Mouse (Mus musculus) ES-E14 (cell line): ENCODE results near the gene Hlcs. TPM values are rescaled to one million over a fixed set of nuclear protein-coding genes. Genes with fewer than 3 reads are reported as not detected.

Experiments used
- DNase-seq: peaks from one replicate; pipeline ENCODE4 v3.0.0-alpha.2; 2013; ENCODE audit warnings: low read depth, low spot score
- H3K27ac ChIP-seq: 2 replicates; pipeline ENCODE4 v1.5.1; 2012; ENCODE audit warnings: low read depth, mild to moderate bottlenecking, low read length, moderate library complexity, mixed read lengths; ENCODE audit not compliant: poor library complexity, insufficient read depth, severe bottlenecking
- H3K36me3 ChIP-seq: 2 replicates; pipeline ENCODE4 v1.6.1; 2012; ENCODE audit warnings: mild to moderate bottlenecking, low read length, moderate library complexity, mixed read lengths; ENCODE audit not compliant: control insufficient read depth, poor library complexity, insufficient read depth, severe bottlenecking
- H3K4me1 ChIP-seq, 2 experiments: fragments of 150-350 bp in 1 of 2; sonication (generic) in 1 of 2; 2 replicates each; pipeline ENCODE4 v1.6.1; 2012; ENCODE audit warnings: low read length in 2 of 2, mild to moderate bottlenecking in 1 of 2, mixed read lengths in 1 of 2; ENCODE audit not compliant: control insufficient read depth in 2 of 2, insufficient read depth in 2 of 2, poor library complexity in 1 of 2
- H3K4me3 ChIP-seq, 2 experiments: fragments of 150-350 bp in 1 of 2; sonication (generic) in 1 of 2; 2 replicates each; pipeline ENCODE4 v1.5.1; 2012; ENCODE audit warnings: low read length in 2 of 2, low read depth in 1 of 2, mild to moderate bottlenecking in 1 of 2, mixed read lengths in 1 of 2; ENCODE audit not compliant: insufficient read depth in 1 of 2, poor library complexity in 1 of 2, severe bottlenecking in 1 of 2
- H3K9ac ChIP-seq: 2 replicates; pipeline ENCODE4 v1.6.1; 2012; ENCODE audit warnings: low read depth, mild to moderate bottlenecking, low read length, mixed read lengths; ENCODE audit not compliant: poor library complexity, insufficient read depth, severe bottlenecking
- H3K9me3 ChIP-seq: fragments of 150-350 bp; sonication (generic); 2 replicates; pipeline ENCODE4 v1.6.1; 2012; ENCODE audit warnings: low read depth, mild to moderate bottlenecking, low read length; ENCODE audit not compliant: control insufficient read depth, insufficient read depth
- CHD2 ChIP-seq: IDR thresholded peaks from 2 replicates; pipeline ENCODE4 v1.6.1; 2014; ENCODE audit warnings: mild to moderate bottlenecking, low read depth, low read length, inconsistent platforms
- HCFC1 ChIP-seq: IDR thresholded peaks from 2 replicates; pipeline ENCODE4 v1.6.1; 2012; ENCODE audit warnings: low read length, inconsistent platforms, borderline replicate concordance; ENCODE audit not compliant: insufficient read depth
- MAFK ChIP-seq: IDR thresholded peaks from 2 replicates; pipeline ENCODE4 v1.6.1; 2014; ENCODE audit warnings: mild to moderate bottlenecking, low read depth, low read length, inconsistent platforms; ENCODE audit not compliant: insufficient read depth
- ZC3H11A ChIP-seq: IDR thresholded peaks from 2 replicates; pipeline ENCODE4 v1.6.1; 2012; ENCODE audit warnings: low read depth, mild to moderate bottlenecking, inconsistent platforms, low read length, borderline replicate concordance
- ZNF384 ChIP-seq: IDR thresholded peaks from 2 replicates; pipeline ENCODE4 v1.6.1; 2012; ENCODE audit warnings: low read depth, low read length, inconsistent platforms
- in situ Hi-C, 2 experiments: fragments of 600-800 bp; cut with MboI; formaldehyde crosslinking; loops; one replicate each; pipeline ENCODE4 v1.15.1; 2025; ENCODE audit warnings: low sequenced_read_pairs in 2 of 2, inconsistent platforms in 1 of 2; ENCODE audit not compliant: unreplicated experiment in 2 of 2
- total RNA-seq: library from RNA; depleted of rRNA; stranded (reverse); fragments of 300-350 nt; gene quantifications from 2 replicates; pipeline ENCODE4 v1.2.3, GENCODE M21; 2012

Hlcs gene
- total RNA-seq, 1 experiment = 5.2 TPM

DNA sequence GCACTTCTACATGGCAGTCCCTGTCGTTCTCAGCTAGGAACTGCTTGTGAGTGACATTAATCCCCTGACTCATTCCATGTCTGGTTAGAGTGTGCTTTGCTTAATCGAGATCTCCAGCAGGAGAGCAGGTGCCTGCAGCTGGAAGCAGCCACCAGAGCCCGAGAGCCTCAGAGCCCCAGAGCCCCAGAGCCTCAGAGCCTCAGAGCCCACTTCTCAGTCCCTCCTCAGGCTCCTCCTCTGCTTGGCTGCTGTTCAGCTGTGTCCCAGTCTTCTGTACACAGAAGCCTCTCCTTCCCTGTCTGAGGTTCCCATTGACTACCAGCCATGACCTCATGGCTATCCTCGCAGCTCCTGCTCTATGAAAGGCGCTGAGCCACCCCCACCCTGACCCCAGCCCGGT, 196.0 kb downstream of the Hlcs start:
- TF ChIP-seq HCFC1 = no peak
- no peak for TF ChIP-seq CHD2
- TF ChIP-seq ZC3H11A = no peak
- Histone ChIP-seq H3K4me3 (no peak overlapping the region), H3K36me3 (no peaks in the 10 kb centered on the region), H3K4me1 (no peaks in the 10 kb centered on the region), H3K9me3 (no peaks in the 10 kb centered on the region), H3K27ac (no peak overlapping the region), H3K9ac (no peak overlapping the region)
- in situ Hi-C loops = no loop called here
- DNase-seq = no peak

DNA sequence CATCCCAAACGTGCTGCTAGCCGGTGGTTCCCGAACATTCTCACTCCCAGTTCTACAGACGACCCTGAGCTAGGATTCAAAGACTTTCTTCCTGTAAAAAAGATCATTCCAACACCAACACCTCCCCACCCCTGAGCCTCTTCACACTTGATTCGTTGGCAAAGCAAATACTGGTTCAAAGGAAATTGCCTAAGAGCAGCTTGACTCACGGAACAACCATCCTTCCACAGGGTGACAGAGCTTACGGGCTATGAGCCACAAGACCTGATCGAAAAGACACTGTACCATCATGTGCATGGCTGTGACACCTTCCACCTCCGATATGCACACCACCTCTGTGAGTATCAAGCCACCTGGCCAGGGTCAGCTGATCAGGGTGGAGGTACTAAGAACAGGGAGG, 198.7 kb downstream of the Hlcs start:
- Histone ChIP-seq H3K27ac (no peak overlapping the region), H3K4me1 (no peaks in the 10 kb centered on the region), H3K4me3 (no peak overlapping the region), H3K36me3 (no peaks in the 10 kb centered on the region), H3K9me3 (no peaks in the 10 kb centered on the region), H3K9ac (no peak overlapping the region)
- in situ Hi-C loops = no loop called here
- DNase-seq = no peak
- TF ChIP-seq ZC3H11A = no peak
- no peak for TF ChIP-seq ZNF384
- TF ChIP-seq HCFC1 = no peak
- no peak for TF ChIP-seq MAFK
- TF ChIP-seq CHD2 = no peak

DNA sequence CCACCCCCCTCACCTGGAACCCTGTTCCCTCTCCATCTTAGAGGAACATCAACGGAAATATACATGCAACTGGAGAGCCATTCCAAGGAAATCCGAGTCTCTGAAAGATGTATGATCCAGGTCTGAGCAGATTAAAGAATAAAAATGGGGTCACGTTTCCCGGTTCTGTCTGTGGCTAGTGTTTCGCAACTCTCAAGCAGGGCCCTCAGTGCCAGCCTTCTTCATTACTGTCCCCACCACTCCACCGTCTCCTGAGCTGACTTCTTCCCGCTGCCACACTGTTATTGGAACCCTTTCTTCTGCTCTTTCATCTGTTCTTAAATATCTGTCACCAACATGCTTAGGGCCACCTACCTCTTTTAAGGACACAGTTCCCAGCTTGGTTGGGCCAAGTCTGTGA, 200.2 kb downstream of the Hlcs start:
- in situ Hi-C loops = no loop called here
- Histone ChIP-seq H3K36me3 (no peaks in the 10 kb centered on the region), H3K9me3 (no peaks in the 10 kb centered on the region), H3K9ac (no peak overlapping the region), H3K4me3 (no peak overlapping the region), H3K27ac (no peak overlapping the region), H3K4me1 (no peaks in the 10 kb centered on the region)
- no peak for TF ChIP-seq ZNF384
- TF ChIP-seq HCFC1 = no peak
- no peak for TF ChIP-seq MAFK
- TF ChIP-seq CHD2 = no peak
- TF ChIP-seq ZC3H11A = no peak
- no peak for DNase-seq

DNA sequence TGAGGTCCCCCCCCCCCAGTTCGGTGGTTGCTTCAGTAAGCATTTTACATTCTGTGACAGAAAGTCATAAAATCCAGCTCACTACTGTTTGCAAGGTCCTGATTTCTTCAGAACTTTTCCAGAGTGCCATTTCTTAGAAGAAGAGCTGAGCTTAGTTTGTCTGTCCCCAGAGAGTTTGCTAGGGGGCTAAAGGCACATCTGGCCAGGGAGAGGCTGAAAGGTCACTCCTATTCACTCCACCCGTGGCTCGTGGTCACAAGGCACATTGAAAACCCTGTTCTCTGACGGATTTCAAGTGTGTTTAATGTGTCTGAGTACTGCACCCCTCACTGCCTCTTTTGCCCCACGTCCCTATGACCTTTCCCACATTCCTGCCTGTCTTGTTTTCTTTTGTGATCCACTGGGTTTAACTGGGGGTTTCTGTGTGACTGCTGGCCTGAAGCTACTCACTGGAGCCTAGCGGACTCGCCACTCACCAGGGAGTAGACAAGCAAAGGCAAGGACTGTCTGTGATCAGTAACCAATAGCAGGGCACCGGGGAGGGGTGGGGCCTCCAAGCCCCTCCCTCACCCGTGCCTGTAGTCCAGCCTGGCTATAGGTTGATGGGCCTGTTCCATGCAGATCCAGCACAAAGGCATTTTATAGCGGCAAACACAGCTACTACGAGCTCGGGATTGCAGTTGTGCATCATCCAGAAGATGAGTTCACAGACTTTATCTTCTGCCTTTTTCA, 215.5 kb downstream of the Hlcs start:
- Histone ChIP-seq H3K4me1 (peaks cover 4 to 8% of the 10 kb centered on the region in 2 experiments; a peak in 3 of 4 replicates), H3K9ac (no peak overlapping the region), H3K36me3 (no peaks in the 10 kb centered on the region), H3K4me3 (0 out of 4 replicates have a peak overlapping the region, but pooled peaks of 1 of the 2 experiments have one; percentile 8), H3K9me3 (no peaks in the 10 kb centered on the region), H3K27ac (no peak overlapping the region)
- peak; percentile 77 for DNase-seq
- TF ChIP-seq MAFK (no peak), ZC3H11A (no peak), HCFC1 (no peak)
- in situ Hi-C loops = loop anchor here in 1 of 2 experiments (10.0 kb wide), 1 partner anchor 137 kb away; no protein-coding TSS in a partner anchor
